8 mouse cellular contexts compared by ENCODE assay signal in genomic region chr1:89927061-89927661, GRCm38 (mm10). TPM values are rescaled to one million over a fixed set of nuclear protein-coding genes. Genes with fewer than 3 reads are reported as not detected.
DNase-seq lines count a peak whose midpoint lies in the region; ATAC-seq and TF ChIP-seq lines count a peak whose summit lies in the region.

No protein-coding gene starts in this region.

- no peaks in the 10 kb centered on the region; the same call in 1 of the 2 replicates for H3K4me1 ChIP-seq in heart, adult 2 months (ENCODE audit: control insufficient read depth, insufficient read depth, low read length)
- 0 out of 2 replicates have a peak, but pooled peaks cover 7% of the 10 kb centered on the region for H3K4me1 ChIP-seq in brown adipose tissue, adult 24 weeks (ENCODE audit: control insufficient read depth, insufficient read depth, insufficient read length, low read length)
- peaks cover 27% of the 10 kb centered on the region for H3K4me1 ChIP-seq in intestine, embryonic 15.5 days (replicated peaks)
- peaks cover 68% of the 10 kb centered on the region for H3K4me1 ChIP-seq in midbrain, embryonic 12.5 days

- H3K9ac ChIP-seq in heart, adult 2 months (ENCODE audit: low read depth, low read length) = no peak overlapping the region
- no peak overlapping the region for H3K9ac ChIP-seq in intestine, embryonic 15.5 days
- H3K9ac ChIP-seq in midbrain, embryonic 12.5 days (replicated peaks) = 0 out of 2 replicates have a peak overlapping the region, but pooled peaks have one; percentile 12

- no peak for TF ChIP-seq POLR2A in heart, adult 2 months (IDR thresholded peaks at IDR 0.05; ENCODE audit: insufficient read depth, low read depth, low read length)

- no peaks in the 10 kb centered on the region for H3K79me2 ChIP-seq in heart, adult 2 months (replicated peaks; ENCODE audit: control insufficient read depth, insufficient read depth, low read length)

- H3K27ac ChIP-seq in heart, adult 2 months = no peak overlapping the region
- no peak overlapping the region for H3K27ac ChIP-seq in brown adipose tissue, adult 24 weeks (replicated peaks; ENCODE audit: low read depth, low read length)
- no peak overlapping the region for H3K27ac ChIP-seq in intestine, embryonic 15.5 days
- 0 out of 2 replicates have a peak overlapping the region, but pooled peaks have one; percentile 2 for H3K27ac ChIP-seq in midbrain, embryonic 12.5 days (replicated peaks)

- peaks cover 44% of the 10 kb centered on the region for H3K27me3 ChIP-seq in heart, adult 2 months (ENCODE audit: control insufficient read depth, insufficient read depth, low read length)
- H3K27me3 ChIP-seq in intestine, embryonic 15.5 days (replicated peaks) = peaks cover 99% of the 10 kb centered on the region
- H3K27me3 ChIP-seq in midbrain, embryonic 12.5 days = peaks cover 100% of the 10 kb centered on the region

- no peaks in the 10 kb centered on the region for H3K9me3 ChIP-seq in intestine, embryonic 15.5 days
- H3K9me3 ChIP-seq in midbrain, embryonic 12.5 days = no peaks in the 10 kb centered on the region

- DNase-seq in heart, adult 2 months = no peak
- no peak for DNase-seq in heart, adult 18-20 months
- DNase-seq in right cerebral cortex, adult 18-20 months = no peak

- peak overlapping the region; percentile 75 for H3K4me2 ChIP-seq in intestine, embryonic 15.5 days (replicated peaks)
- H3K4me2 ChIP-seq in midbrain, embryonic 12.5 days (replicated peaks) = peak overlapping the region; percentile 19

- TF ChIP-seq EP300 in heart, adult 2 months (IDR thresholded peaks at IDR 0.05; ENCODE audit: insufficient read depth, low read depth, low read length) = no peak

- ATAC-seq in intestine, embryonic 15.5 days = 0 out of 2 replicates have a peak, but pooled peaks have one; percentile 29
- no peak for ATAC-seq in midbrain, embryonic 12.5 days (ENCODE audit: low FRiP score, low read depth)
- ATAC-seq in CD4-positive, CD25-positive, alpha-beta regulatory T cell, adult 4 months = no peak
- no peak for ATAC-seq in cerebellum, adult (ENCODE audit: insufficient number of reproducible peaks, low FRiP score, low TSS enrichment)

- no peaks in the 10 kb centered on the region for H3K36me3 ChIP-seq in heart, adult 2 months (ENCODE audit: control insufficient read depth, insufficient read depth, low read length)
- H3K36me3 ChIP-seq in intestine, embryonic 15.5 days = no peaks in the 10 kb centered on the region
- no peaks in the 10 kb centered on the region for H3K36me3 ChIP-seq in midbrain, embryonic 12.5 days

- TF ChIP-seq CTCF in heart, adult 2 months (IDR thresholded peaks at IDR 0.05) = no peak

- 4% methylated on average over 35 of the region's 36 CpGs for WGBS in heart, adult 2 months
- 2% methylated on average over 36 of the region's 36 CpGs for WGBS in intestine, embryonic 15.5 days
- under 1% methylated on average over 36 of the region's 36 CpGs for WGBS in midbrain, embryonic 12.5 days

- intact Hi-C loops in heart, adult 2 months (cut with DNase I) = loop anchor here (5.0 kb wide), 1 partner anchor 70 kb away; no protein-coding TSS in a partner anchor

- peak overlapping the region; percentile 19; the same call in 1 of the 2 replicates for H3K4me3 ChIP-seq in heart, adult 2 months
- peak overlapping the region; percentile 47 for H3K4me3 ChIP-seq in brown adipose tissue, adult 24 weeks (ENCODE audit: insufficient read depth, low read depth, low read length)
- peak overlapping the region; percentile 39 for H3K4me3 ChIP-seq in intestine, embryonic 15.5 days (replicated peaks)
- peak overlapping the region; percentile 27 for H3K4me3 ChIP-seq in midbrain, embryonic 12.5 days

RNA-seq across cellular contexts. Expression of gene Gbx2, which starts 3.8 kb away (rescaled TPM):
- total RNA-seq in heart, adult 2 months (2021) = under 1 TPM; 0.18 to 0.21 TPM
- 0.12 and 0.14 TPM in 2 replicates for polyA plus RNA-seq in heart, adult 2 months (2012; rRNA removed)
- total RNA-seq in heart, adult 18-20 months (2021) = not detected
- not detected in 2 replicates for polyA plus RNA-seq in brown adipose tissue, adult 24 weeks (2012; ENCODE audit: insufficient read depth, insufficient read length, missing spikeins)
- 0.09 and 0.15 TPM in 2 replicates for polyA plus RNA-seq in intestine, embryonic 15.5 days (2015; fragmentation: Nextera tagmentation; extraction: Ambion mirVana)
- polyA plus RNA-seq in midbrain, embryonic 12.5 days (2016; fragmentation: Nextera tagmentation; extraction: Ambion mirVana) = 29.7 and 39.2 TPM in 2 replicates
- polyA plus RNA-seq in CD4-positive, CD25-positive, alpha-beta regulatory T cell, adult 4 months (2017; shearing (Covaris generic)) = not detected

Comparison
In these comparisons a context has a peak if more than half of its experiments do, and no peak if none do; other contexts are left out.
1. RNA of gene Gbx2, which starts 3.8 kb away (polyA plus RNA-seq): 29.7 to 39.2 TPM in midbrain, embryonic 12.5 days; 0.09 to 0.15 TPM in intestine, embryonic 15.5 days, 0.12 to 0.14 TPM in heart, adult 2 months, not detected in brown adipose tissue, adult 24 weeks and not detected in CD4-positive, CD25-positive, alpha-beta regulatory T cell, adult 4 months; every median in the first group is over 10 times any median in the second.
2. Peak in every context shown above with its lines, with median percentiles within 50 percentile points of each other: H3K4me3 ChIP-seq.